Mouse (Mus musculus): Measurements from ENCODE around the gene Dlg2. TPM values are rescaled to one million over a fixed set of nuclear protein-coding genes. Genes with fewer than 3 reads are reported as not detected.
A peak's percentile ranks its signal among the peaks of the same experiment; 100 is the strongest.

The Dlg2 gene
- total RNA-seq (2014; fragmentation: Nextera tagmentation) (0.97 TPM in 1 of 2 replicates, not detected in the other), total RNA-seq (2017) (1.1 and 1.6 TPM in 2 replicates)

DNA sequence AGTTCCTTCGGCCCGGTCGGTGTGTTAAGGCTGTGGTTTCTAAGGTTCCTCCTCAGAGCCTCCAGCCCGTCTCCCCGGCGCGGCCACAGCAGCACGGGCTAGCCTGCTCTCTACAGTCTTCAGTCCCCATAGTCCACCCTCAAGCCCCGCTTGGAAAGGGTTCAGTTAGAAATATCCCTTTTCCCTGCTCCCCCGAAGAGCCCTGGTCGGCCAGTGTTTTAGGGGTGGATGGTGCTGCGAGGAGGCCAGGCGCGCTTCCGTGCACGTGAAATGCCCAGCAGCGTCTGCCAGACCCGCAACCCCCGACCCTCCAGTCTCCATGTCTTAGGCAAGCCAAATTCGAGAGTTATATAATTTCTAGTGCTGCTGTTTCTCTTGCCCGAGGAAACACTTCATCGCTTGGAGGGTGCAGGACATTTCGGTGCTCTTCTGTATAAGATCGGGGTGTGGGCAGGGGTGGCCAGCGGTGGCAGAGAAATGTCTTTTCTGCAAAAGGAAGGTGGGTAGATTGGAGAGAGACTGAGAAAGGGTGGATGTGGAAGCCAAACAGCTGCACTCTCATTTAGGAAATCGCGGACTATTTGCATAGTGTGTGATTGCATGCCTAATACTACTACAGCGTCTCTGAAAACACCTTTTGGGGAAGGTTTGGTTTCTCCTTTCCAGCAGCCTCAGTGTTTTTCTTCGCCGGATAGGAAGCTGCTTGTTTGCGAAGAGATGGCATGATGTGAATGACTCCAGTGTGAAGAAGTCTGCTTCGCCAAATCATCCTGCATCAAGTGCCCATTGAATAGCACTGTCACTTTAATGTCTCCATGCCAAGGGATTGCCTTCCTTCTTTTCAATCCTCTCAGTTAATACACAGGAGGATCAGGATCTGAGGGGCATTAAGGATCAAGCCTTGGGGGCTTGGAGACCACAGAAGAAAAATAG is at the start of gene Dlg2:
Gene Dlg2, plus strand, starts transcription at position 360 of the 933 bp plus-strand sequence.
- ATAC-seq (replicated peaks; ENCODE audit: poor library complexity, severe bottlenecking): peak; percentile 12

DNA sequence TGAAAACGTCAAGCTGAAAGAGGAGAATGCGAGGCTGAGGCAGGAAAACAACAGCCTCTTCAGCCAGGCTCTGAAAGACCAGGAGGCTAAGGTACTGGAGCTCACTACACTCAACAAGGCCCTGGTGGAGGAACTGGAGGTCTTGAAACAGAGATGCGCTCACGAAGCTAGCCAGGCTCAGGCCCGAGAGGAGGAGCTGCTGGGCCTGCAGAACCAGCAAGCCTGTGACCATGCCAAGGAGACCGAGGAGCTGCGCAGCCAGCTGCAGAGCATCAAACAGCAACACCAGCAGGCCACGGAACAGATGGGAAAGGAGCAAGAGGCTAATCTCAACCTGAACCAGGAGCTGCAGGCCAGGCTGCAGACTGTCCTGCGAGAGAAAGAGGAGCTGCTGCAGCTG is 49.5 kb upstream of the Dlg2 start:
- no peak for ATAC-seq (replicated peaks; ENCODE audit: poor library complexity, severe bottlenecking)

DNA sequence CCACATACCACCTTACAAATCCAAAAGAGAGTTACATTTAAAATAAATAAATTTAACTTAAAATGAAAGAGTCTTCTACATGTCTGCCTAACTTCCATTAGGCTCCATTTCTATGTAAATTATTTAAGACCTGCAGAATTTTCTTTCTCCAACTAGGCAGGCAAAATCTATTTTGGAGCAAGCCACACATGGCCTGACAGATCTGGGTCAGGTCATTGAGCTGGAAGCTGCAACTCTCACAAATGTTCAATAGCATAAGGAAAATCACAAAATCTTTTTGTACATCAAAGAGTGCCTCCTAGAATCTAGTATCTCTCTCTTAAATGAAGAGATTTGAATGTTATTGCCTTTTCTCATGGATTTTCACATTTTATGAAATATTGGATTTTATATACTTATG is 44.3 kb upstream of the Dlg2 start:
- no peak for ATAC-seq (replicated peaks; ENCODE audit: poor library complexity, severe bottlenecking)

DNA sequence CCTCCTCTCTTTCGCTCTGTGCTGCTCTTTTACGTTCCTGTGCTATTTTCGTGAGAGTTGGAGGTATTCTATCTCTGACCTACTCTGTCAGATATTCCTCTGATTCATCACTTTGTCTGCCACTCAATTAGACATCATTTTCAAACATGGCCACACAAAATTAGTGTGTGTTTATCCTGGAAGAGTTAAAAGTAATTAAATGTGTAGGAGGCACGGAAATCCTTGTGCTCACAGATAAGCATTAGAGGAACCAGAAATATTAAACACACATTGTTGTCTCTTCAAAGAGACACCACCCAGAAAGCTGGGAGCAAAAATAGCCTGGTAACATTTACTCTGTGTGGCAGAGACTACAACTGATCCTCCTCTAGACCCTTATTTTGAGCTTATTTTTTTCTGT is 36.4 kb upstream of the Dlg2 start:
- ATAC-seq (replicated peaks; ENCODE audit: poor library complexity, severe bottlenecking): no peak

DNA sequence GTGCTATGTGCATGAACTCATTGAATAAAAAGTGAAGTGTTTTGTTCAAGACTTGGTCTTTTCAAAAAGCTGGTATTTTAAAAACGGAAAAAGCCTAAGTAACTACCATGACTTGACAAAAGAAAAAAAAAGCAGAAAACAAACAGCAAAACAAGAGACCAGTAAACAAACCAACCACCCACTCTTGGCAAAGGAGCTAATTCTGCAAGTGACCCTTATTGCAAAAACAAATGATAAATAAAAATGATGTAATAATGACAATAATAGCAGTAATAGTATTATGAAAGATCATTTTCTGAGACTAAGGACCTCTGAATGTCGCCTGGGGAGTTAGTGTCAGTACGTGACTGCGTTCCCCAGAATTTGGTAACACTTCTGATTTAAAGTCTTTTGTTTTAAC is 34.4 kb upstream of the Dlg2 start:
- peak; percentile 12; the same call in 1 of the 2 replicates for ATAC-seq (replicated peaks; ENCODE audit: poor library complexity, severe bottlenecking)

DNA sequence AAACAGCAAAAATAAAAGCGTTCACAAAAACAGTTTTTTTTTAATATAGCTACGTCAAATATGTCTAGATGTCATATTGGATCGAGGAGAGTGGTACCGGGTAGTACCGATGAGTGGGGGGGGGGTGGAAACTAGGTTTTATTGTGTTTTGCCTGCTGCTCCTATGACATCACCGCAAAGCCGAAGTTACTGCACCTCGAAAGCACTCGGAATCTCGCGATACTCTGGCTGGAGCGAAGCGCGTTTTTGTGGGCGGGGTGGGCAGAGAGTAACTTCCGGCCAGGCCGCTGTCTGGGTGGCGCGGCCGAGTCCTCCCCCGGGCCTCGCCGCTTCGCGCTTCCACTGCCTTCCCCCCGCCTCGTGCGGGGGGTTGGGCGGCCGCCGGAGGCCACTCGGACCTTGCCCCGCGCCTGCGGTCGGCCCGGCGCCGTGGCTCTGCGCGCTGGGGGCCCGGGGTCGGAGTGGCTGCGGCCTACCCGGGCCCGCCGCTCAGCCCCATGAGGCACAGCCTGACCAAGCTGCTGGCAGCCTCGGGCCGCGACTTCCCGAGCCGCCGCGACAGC is 33.9 kb upstream of the Dlg2 start, which contains the start of gene Crebzf:
Gene Crebzf, plus strand, starts transcription at position 212 of the 563 bp plus-strand sequence.
- ATAC-seq (replicated peaks; ENCODE audit: poor library complexity, severe bottlenecking): peak; percentile 86

DNA sequence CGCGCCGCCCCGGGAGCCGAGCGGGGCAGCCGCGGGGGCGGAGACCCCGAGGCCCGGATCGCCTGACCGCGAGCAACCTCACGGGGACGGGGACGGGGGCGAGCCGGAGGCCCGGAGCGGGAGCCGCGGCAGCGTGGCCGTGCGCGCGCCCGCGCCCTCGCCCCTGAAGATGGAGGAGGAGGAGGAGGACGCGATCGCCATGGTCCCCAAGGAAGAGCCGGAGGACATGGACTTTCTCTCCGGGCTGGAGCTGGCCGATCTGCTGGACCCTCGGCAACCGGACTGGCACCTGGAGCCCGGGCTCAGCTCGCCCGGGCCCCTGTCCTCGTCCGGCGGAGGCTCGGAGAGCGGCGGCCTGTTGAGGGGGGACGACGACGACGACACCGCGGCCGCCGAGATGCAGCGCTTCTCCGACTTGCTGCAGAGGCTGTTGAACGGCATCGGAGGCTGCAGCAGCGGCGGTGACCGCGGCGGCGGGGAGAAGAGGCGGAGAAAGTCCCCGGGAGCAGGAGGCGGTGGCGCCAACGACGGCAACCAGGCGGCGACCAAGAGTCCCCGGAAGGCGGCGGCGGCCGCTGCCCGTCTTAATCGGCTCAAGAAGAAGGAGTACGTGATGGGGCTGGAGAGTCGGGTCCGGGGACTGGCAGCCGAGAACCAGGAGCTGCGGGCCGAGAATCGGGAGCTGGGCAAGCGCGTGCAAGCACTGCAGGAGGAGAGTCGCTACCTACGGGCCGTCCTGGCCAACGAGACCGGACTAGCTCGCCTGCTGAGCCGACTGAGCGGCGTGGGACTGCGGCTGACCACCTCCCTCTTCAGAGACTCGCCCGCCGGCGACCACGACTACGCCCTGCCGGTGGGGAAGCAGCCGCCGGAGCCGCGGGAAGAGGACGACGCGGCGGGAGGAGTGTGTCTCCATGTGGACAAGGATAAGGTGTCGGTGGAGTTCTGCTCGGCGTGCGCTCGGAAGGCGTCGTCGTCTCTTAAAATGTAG is 33.1 kb upstream of the Dlg2 start:
- ATAC-seq (replicated peaks; ENCODE audit: poor library complexity, severe bottlenecking): peak; percentile 46

DNA sequence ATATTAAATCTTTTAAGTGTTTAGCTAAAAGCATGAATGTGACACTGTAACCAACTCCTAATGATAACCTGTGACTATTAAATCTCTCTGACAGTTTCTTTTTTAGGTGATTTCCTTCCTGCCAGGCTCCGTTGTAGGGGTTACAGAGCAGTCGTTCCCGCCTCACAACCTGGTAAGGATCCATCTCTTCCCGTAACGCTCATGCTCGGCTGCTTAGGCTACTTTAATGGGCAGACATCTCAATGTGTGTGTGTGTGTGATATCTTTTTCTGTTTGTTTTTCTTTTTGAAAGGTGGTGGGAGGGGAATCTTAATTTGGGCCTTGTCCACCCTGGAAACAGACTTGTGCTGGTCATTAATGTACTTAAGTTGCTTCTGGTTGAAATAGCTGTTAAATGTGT is 32.3 kb upstream of the Dlg2 start:
- no peak for ATAC-seq (replicated peaks; ENCODE audit: poor library complexity, severe bottlenecking)

DNA sequence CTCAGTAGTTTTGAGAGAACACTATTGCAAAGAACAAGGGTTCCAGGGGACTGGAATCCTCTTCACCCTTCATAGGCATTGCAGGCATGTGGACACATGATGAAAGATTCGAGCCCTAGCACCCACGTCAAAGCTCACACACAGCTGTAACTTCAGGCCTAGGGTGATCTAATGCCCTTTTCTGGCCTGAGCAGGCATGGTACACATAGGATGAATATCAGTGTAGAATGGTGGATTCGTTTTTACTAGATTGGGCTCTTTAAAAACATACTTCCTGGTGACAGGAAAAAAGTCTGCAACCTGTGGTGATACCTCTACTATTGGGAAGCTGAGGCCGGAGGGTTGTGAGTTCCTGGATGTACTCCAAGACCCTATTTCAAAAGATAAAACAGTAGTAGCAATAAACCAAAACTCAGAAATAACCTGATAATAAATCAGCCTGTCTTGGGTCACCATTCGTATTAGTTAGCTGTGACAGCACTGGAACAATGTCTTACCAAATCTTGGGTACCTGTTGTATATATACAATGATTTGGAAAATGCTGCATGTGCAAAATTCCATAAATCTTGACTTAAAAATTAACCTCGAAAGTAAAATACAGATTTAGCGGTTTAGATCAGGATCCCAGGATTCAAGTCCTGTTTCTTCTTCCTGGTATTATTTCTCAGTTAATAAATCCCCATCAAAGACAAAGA is 20.2 kb upstream of the Dlg2 start:
- 0 out of 2 replicates have a peak, but pooled peaks have one; percentile 3 for ATAC-seq (replicated peaks; ENCODE audit: poor library complexity, severe bottlenecking)

DNA sequence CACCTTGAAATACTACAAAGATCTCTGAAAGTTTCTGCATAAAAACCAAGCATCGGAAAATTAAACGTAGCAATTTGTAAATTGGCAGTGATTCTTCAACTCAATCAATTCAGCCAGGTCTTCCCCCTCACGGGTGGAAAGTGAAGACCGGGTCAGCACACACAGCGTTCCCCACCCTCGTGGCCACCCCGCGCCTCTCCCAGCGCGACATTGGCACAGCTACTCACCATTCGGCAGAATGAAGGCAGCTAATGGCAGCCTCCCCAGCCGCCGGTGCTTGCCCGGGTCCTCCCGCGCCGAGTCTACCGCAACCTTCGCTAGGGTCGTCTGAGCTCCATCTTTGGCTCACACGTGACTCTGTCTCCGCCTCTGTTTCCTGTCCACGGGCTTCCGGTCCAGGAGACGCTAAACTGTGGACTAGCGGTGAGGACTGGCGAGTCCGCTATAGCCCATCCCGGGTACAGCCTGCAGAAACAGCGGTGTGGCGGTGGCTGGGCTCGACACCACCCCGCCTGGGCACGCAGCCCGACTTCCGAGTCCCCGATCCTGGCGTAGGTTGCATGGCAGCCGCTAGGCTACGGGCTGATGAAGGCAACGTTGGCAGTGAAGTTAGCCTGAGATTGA is 19.5 kb upstream of the Dlg2 start, which contains the start of gene Tmem126a:
Gene Tmem126a, minus strand, starts transcription at position 385 of the 624 bp plus-strand sequence.
- ATAC-seq (replicated peaks; ENCODE audit: poor library complexity, severe bottlenecking): peak; percentile 89

DNA sequence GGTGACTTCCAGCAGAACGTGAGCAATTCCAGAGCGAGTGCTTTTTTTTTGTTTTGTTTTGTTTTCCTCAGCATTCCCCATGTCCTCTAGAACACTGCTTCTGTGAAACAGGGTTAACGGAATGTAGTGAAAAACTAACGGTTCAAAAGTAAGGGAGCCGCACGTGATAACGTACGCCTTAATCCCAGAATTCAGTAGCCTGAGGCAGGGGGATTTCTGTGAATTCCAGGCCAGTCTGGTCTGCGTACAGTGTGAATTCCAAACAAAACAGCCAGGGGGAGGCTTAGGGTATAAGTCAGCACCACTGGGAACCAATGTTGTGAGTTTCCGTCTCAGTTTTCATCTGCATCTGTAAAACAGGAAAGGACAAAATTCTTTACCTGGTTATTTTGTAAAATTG is 19.0 kb upstream of the Dlg2 start:
- ATAC-seq (replicated peaks; ENCODE audit: poor library complexity, severe bottlenecking): no peak

DNA sequence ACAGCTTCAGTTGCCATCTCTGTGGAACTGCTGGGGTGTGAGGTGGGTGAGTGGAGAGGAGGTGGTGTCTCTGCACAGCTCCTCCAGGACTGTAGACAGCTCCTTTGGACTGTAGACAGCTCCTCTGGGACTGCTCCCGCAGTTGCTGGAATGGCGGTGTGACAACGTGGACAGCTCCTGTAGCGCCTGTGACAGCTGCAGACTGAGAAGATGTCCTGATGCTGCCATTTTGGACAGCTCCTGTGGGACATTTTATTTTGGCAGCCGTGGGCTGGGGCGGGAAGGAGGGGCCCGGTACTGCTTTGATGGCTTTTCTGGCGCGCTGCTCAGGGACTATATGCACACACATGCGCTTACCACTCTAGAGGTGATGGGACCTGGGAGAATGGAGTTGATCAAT is 16.1 kb upstream of the Dlg2 start:
- ATAC-seq (replicated peaks; ENCODE audit: poor library complexity, severe bottlenecking): no peak

DNA sequence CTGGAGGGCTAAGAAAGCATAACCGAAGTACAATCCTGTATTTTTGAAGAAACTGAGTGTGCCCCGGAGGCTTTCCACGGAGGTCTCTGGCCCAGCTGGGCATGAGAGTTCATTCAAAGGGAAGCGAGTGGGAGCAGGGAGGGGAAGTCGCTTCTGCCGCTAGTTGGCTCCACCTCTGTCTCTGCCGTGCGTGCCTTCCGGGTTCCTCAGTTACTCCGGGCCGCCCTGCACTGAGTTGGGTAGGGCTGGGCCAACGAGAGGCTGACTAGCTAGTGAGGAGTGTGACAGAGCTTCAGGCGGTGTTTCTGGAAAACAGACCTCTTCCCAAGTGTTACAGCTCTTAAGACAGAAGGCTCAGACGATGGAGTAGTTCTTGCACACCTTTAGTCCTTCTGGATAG is 15.5 kb upstream of the Dlg2 start:
- ATAC-seq (replicated peaks; ENCODE audit: poor library complexity, severe bottlenecking): peak; percentile 70

DNA sequence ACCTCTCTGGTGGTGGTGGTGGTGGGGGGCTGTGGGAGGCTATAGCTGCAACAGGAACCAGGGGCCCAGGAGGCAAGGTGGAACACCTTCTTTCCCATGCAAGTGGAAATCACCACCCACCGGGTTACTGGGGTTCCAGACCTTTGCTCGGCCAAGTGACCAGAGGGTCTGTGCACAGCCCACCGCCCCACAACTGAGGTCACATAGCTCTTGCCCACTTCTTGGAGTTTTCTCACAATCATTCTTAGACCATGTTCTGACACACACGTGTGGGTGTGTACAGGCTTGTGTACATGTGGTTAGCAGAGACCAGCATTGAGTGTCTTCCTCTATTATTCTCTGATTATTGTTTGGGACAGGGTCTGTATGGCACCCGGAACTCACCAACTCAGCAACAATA is 15.0 kb upstream of the Dlg2 start:
- ATAC-seq (replicated peaks; ENCODE audit: poor library complexity, severe bottlenecking): no peak

DNA sequence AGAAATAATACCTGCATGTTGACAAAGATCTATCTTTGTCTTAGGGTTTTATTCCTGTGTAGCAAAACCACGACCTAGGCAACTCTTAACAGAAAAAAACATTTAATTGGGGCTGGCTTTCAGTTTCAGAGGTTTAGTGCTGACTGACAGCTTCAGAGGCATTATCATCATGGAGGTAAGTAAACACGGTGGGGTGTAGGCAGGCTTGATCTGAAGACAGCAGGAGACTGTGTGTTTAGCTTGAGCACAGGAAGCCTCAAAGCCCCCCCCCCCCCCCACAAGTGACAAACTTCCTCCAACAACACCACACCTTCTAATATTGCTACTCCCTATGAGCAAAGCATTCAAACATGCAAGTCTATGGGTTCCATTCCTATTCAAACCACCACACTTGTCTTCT is 3.0 kb upstream of the Dlg2 start:
- ATAC-seq (replicated peaks; ENCODE audit: poor library complexity, severe bottlenecking): no peak

DNA sequence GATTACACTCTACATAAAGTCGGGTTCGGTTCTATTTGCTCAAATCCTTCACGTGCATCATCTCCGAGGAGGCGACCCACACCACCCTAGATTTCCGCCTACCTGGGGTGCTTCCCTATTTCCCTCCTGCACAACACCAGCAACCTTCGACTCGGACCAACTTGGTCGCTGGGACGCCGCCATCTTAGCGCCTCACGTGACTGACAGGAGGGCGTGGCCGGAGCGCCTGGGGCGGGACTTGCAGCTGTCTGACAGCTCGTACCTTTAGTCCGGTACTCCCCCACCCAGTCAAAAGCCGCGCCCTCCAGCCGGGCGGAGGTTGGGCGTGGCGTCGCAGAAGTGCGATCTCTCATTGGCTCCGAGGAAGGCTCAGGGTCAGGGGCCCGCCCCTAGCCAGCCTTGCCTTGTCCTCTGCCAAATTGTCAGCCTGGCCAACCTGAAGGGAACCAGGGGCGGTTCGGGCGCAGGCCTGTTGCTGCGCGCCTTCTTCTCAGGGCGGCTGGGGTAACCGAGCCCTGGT is 619 bp upstream of the Dlg2 start, which contains the start of gene Tmem126b:
Gene Tmem126b, minus strand, starts transcription at position 209 of the 520 bp plus-strand sequence.
- ATAC-seq (replicated peaks; ENCODE audit: poor library complexity, severe bottlenecking): peak; percentile 95

DNA sequence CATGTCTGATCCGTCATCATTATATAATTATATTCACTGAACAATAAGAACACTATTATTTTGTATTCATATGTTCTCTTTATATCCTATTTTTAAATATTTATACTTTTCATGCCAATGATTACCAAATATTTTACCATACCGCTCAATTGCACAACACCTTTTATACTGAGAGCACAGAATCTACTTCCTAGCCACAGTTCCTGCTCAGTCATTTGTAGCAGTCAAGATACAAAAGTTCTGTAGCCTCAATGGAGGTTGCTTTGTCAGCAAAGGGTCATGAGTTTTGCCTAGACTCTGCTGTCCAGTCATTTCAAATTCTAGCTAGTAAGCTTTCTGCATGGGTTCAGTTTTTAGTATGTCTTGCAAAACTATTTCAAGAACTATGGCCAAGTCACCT is 6.1 kb downstream of the Dlg2 start:
- peak; percentile 75 for ATAC-seq (replicated peaks; ENCODE audit: poor library complexity, severe bottlenecking)

DNA sequence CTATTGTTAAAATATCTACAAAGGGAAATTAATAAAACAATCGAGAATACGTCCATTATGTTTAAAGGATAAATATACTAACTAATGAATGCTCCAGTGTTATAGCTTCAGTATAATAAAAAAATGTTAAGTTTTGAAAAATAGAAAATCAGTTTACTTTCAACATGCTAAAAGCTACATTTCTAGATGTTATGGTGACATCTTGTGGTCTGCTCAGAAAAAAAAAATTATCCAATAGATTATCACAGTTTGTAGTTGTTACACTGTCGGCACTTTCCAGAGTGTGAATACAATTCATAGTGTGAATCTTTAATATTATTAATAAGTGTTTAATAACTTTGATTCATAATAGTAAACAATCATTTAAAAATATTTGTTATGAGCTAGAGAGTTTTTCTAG is 31.7 kb downstream of the Dlg2 start:
- no peak for ATAC-seq (replicated peaks; ENCODE audit: poor library complexity, severe bottlenecking)

DNA sequence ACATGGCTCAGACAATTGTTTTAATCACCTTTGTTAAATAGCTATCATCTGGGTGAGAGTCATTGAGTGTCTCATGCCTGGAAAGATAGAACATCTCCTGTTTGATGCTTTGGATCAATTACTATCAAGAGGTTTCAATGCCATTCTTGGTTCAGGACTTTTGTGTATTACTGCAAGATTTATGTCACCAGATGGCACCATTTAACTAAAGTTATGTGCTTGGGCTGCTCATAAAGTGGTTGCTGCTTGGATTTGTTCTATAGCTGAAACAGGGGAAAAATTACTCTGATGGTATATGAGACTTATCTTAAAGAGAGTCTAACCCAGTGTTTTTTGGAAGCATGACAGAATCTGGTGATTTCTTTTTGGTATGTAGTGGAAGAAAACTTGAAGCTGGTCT is 35.8 kb downstream of the Dlg2 start:
- no peak for ATAC-seq (replicated peaks; ENCODE audit: poor library complexity, severe bottlenecking)

Data from granulocyte monocyte progenitor cell, adult 5-6 weeks (primary cell).